Mouse (Mus musculus): ENCODE data around the gene Pdzd2. TPM values are rescaled to one million over a fixed set of nuclear protein-coding genes. Genes with fewer than 3 reads are reported as not detected.

Pdzd2 gene
- polyA plus RNA-seq, 1 experiment, result 1.7 TPM

- TF ChIP-seq POLR2A (IDR thresholded peaks at IDR 0.05; ENCODE audit: low read depth, low read length) (no peak), CTCF (IDR thresholded peaks at IDR 0.05; ENCODE audit: extremely low read depth, insufficient read depth, insufficient read length, insufficient replicate concordance) (no peak)
- Histone ChIP-seq H3K4me3 (ENCODE audit: extremely low read depth, insufficient read depth, insufficient read length) (no peak overlapping the region), H3K27ac (ENCODE audit: insufficient read depth, low read length) (no peak overlapping the region), H3K4me1 (ENCODE audit: control insufficient read depth, insufficient read depth, insufficient read length) (peaks cover 3% of the 10 kb centered on the region; the same call in 1 of the 2 replicates), H3K36me3 (ENCODE audit: control insufficient read depth, insufficient read depth, low read length) (peaks cover 8% of the 10 kb centered on the region), H3K27me3 (ENCODE audit: control insufficient read depth, insufficient read depth, low read length) (no peaks in the 10 kb centered on the region)
- WGBS, result 87% methylated on average over 5 of the region's 5 CpGs
- no peak for DNase-seq (ENCODE audit: low read depth in 1 of 2, low spot score in 2 of 2)
Observed at GRCm38 (mm10) chr15:12340536-12341400, 399.0 kb downstream of the Pdzd2 start.

DNA sequence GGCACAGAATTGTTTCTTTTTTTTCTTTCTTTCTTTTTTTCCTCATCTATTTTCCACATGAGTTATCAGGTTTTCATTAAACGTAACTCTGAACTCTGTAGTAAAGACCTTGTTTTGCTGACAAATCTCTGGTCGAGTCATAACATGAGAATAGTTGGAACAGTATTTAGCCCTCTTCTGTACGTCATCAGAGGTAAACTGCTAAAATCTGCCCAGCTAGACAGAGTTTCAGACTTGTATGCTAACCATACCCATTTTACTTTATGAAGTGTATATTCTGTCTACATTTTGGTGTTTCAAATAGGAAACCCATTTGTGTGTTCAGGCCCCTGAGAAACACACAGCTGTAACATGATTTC is 402.0 kb downstream of the Pdzd2 start:
- peaks cover 6% of the 10 kb centered on the region; the same call in 1 of the 2 replicates for H3K4me1 ChIP-seq (ENCODE audit: control insufficient read depth, insufficient read depth, insufficient read length)
- no peak overlapping the region for H3K4me3 ChIP-seq (ENCODE audit: extremely low read depth, insufficient read depth, insufficient read length)
- H3K27ac ChIP-seq (ENCODE audit: insufficient read depth, low read length), result no peak overlapping the region
- no peaks in the 10 kb centered on the region for H3K27me3 ChIP-seq (ENCODE audit: control insufficient read depth, insufficient read depth, low read length)
- no peak for DNase-seq (ENCODE audit: low read depth in 1 of 2, low spot score in 2 of 2)
- 79% methylated on average over 3 of the region's 3 CpGs for WGBS
- TF ChIP-seq POLR2A (IDR thresholded peaks at IDR 0.05; ENCODE audit: low read depth, low read length), result no peak
- TF ChIP-seq CTCF (IDR thresholded peaks at IDR 0.05; ENCODE audit: extremely low read depth, insufficient read depth, insufficient read length, insufficient replicate concordance), result no peak
- H3K36me3 ChIP-seq (ENCODE audit: control insufficient read depth, insufficient read depth, low read length), result peaks cover 1% of the 10 kb centered on the region; the same call in 1 of the 2 replicates

DNA sequence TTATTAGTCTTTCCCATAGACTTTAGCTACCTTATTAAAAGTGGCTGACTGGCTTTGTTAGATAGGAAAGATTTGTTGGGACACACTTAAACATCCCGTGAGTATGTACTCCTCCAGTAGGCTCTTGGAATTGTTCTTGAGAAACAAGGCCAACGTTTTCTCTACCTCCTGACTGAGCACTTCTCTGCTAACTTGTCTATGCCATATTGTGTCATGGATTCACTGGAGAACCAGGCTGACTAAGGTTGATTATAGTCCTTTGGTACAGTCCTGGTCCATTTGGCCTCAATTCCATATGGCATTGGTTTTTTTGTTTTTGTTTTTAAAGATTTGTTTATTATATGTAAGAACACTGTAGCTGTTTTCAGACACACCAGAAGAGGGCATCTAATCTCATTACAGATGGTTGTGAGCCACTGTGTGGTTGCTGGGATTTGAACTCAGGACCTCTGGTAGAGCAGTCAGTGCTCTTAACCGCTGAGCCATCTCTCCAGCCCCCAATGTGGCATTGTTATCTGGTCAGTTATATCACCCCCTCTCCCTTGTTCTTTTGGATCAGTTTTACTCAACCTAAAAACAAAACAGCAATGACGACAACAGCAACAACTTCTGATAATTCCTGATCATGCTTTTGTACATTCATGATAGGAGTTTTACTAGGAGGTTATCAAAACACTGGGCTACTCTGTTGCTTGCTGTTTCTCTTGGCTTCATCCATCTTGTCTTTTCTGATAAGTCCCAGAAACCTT is 402.5 kb downstream of the Pdzd2 start:
- Histone ChIP-seq H3K4me1 (ENCODE audit: control insufficient read depth, insufficient read depth, insufficient read length) (peaks cover 6% of the 10 kb centered on the region; the same call in 1 of the 2 replicates), H3K27ac (ENCODE audit: insufficient read depth, low read length) (no peak overlapping the region), H3K27me3 (ENCODE audit: control insufficient read depth, insufficient read depth, low read length) (no peaks in the 10 kb centered on the region), H3K4me3 (ENCODE audit: extremely low read depth, insufficient read depth, insufficient read length) (no peak overlapping the region), H3K36me3 (ENCODE audit: control insufficient read depth, insufficient read depth, low read length) (peaks cover 1% of the 10 kb centered on the region; the same call in 1 of the 2 replicates)
- 82% methylated on average over 4 of the region's 4 CpGs for WGBS
- DNase-seq (ENCODE audit: low read depth in 1 of 2, low spot score in 2 of 2), result no peak
- TF ChIP-seq POLR2A (IDR thresholded peaks at IDR 0.05; ENCODE audit: low read depth, low read length) (no peak), CTCF (IDR thresholded peaks at IDR 0.05; ENCODE audit: extremely low read depth, insufficient read depth, insufficient read length, insufficient replicate concordance) (no peak)

- peaks cover 6% of the 10 kb centered on the region; the same call in 1 of the 2 replicates for H3K4me1 ChIP-seq (ENCODE audit: control insufficient read depth, insufficient read depth, insufficient read length)
- WGBS, result 85% methylated on average over 4 of the region's 4 CpGs
- no peak overlapping the region for H3K4me3 ChIP-seq (ENCODE audit: extremely low read depth, insufficient read depth, insufficient read length)
- H3K27ac ChIP-seq (ENCODE audit: insufficient read depth, low read length), result no peak overlapping the region
- no peak for DNase-seq (ENCODE audit: low read depth in 1 of 2, low spot score in 2 of 2)
- H3K36me3 ChIP-seq (ENCODE audit: control insufficient read depth, insufficient read depth, low read length), result no peaks in the 10 kb centered on the region; the same call in none of the 2 replicates
- no peak for TF ChIP-seq CTCF (IDR thresholded peaks at IDR 0.05; ENCODE audit: extremely low read depth, insufficient read depth, insufficient read length, insufficient replicate concordance)
- no peak for TF ChIP-seq POLR2A (IDR thresholded peaks at IDR 0.05; ENCODE audit: low read depth, low read length)
- no peaks in the 10 kb centered on the region for H3K27me3 ChIP-seq (ENCODE audit: control insufficient read depth, insufficient read depth, low read length)
Observed at GRCm38 (mm10) chr15:12334381-12334780, 405.3 kb downstream of the Pdzd2 start.

GRCm38 (mm10) chr15:12331300-12331699 is 408.4 kb downstream of the Pdzd2 start:
- TF ChIP-seq CTCF (IDR thresholded peaks at IDR 0.05; ENCODE audit: extremely low read depth, insufficient read depth, insufficient read length, insufficient replicate concordance) (no peak), POLR2A (IDR thresholded peaks at IDR 0.05; ENCODE audit: low read depth, low read length) (no peak)

DNA sequence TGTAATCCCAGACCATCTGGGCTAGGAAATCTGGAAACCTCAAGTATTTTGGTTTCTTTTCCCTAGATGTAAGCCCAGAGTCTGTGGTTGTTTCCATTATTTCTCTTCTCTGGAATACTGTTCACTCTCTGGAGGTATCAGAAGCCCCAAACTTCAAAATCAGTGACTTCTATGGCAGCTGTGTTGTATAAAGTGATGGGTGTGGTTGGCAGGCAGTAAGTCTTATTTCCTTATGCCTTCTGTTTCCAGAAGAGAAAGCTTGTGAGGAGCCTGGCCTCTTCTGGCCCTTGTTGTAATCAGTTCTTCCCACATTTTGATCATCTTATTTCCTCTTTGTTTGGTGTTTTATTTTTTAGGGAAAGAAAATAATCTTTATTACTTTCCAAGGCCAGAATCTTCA is 408.8 kb downstream of the Pdzd2 start:
- H3K27me3 ChIP-seq (ENCODE audit: control insufficient read depth, insufficient read depth, low read length), result no peaks in the 10 kb centered on the region
- no peak for DNase-seq (ENCODE audit: low read depth in 1 of 2, low spot score in 2 of 2)
- H3K4me1 ChIP-seq (ENCODE audit: control insufficient read depth, insufficient read depth, insufficient read length), result peaks cover 2% of the 10 kb centered on the region; the same call in 1 of the 2 replicates
- no peak overlapping the region for H3K27ac ChIP-seq (ENCODE audit: insufficient read depth, low read length)
- no peaks in the 10 kb centered on the region; the same call in none of the 2 replicates for H3K36me3 ChIP-seq (ENCODE audit: control insufficient read depth, insufficient read depth, low read length)
- TF ChIP-seq CTCF (IDR thresholded peaks at IDR 0.05; ENCODE audit: extremely low read depth, insufficient read depth, insufficient read length, insufficient replicate concordance) (no peak), POLR2A (IDR thresholded peaks at IDR 0.05; ENCODE audit: low read depth, low read length) (no peak)
- H3K4me3 ChIP-seq (ENCODE audit: extremely low read depth, insufficient read depth, insufficient read length), result no peak overlapping the region

More at GRCm38 (mm10) chr15:12331300-12331699, 408.4 kb downstream of the Pdzd2 start:
- H3K27ac ChIP-seq (ENCODE audit: insufficient read depth, low read length), result no peak overlapping the region
- H3K36me3 ChIP-seq (ENCODE audit: control insufficient read depth, insufficient read depth, low read length), result no peaks in the 10 kb centered on the region; the same call in none of the 2 replicates
- H3K4me1 ChIP-seq (ENCODE audit: control insufficient read depth, insufficient read depth, insufficient read length), result peaks cover 4% of the 10 kb centered on the region; the same call in 1 of the 2 replicates
- H3K4me3 ChIP-seq (ENCODE audit: extremely low read depth, insufficient read depth, insufficient read length), result no peak overlapping the region
- H3K27me3 ChIP-seq (ENCODE audit: control insufficient read depth, insufficient read depth, low read length), result no peaks in the 10 kb centered on the region
- WGBS, result 75% methylated on average over 1 of the region's 1 CpGs
- DNase-seq (ENCODE audit: low read depth in 1 of 2, low spot score in 2 of 2), result no peak

Data from spleen, adult 2 months (tissue).